Mouse (Mus musculus): ENCODE results near the gene Clasrp. TPM values are rescaled to one million over a fixed set of nuclear protein-coding genes. Genes with fewer than 3 reads are reported as not detected.

Clasrp gene
- total RNA-seq, 1 experiment, result 52.7 TPM

DNA sequence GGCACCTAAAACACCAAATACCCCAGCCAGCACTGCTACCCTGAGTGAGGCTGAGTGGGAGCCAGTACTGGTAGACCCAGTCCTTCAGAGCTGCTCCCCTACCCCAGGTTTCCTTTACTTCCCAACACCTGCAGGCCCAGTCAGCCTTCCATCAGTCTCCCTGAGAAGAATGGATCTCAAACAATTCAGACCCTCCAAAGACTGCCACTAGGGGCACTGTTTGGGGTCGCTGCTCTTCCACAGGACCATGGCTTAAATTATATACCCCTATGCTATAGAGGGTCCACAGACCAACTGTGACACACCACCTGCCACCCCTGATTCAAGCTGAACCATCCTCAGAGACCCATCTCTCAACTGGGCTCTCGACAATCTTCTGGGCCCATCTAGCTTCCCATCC lies 45.3 kb downstream of the Clasrp start:
- peak; percentile 51 for DNase-seq (ENCODE audit: low read depth, low spot score)
- no peaks in the 10 kb centered on the region for H3K9me3 ChIP-seq (ENCODE audit: control insufficient read depth, insufficient read depth, low read depth, low read length)
- TF ChIP-seq MAFK (IDR thresholded peaks at IDR 0.05; ENCODE audit: insufficient read depth, low read depth, low read length), result no peak
- TF ChIP-seq ZC3H11A (IDR thresholded peaks at IDR 0.05; ENCODE audit: borderline replicate concordance, low read depth, low read length), result no peak
- TF ChIP-seq CHD2 (IDR thresholded peaks at IDR 0.05; ENCODE audit: low read depth, low read length), result no peak
- TF ChIP-seq ZNF384 (IDR thresholded peaks at IDR 0.05; ENCODE audit: low read depth, low read length), result no peak
- no peak for TF ChIP-seq HCFC1 (IDR thresholded peaks at IDR 0.05; ENCODE audit: borderline replicate concordance, insufficient read depth, low read length)
- no peak overlapping the region for H3K9ac ChIP-seq (ENCODE audit: insufficient read depth, low read depth, low read length, poor library complexity, severe bottlenecking)
- no peak overlapping the region for H3K27ac ChIP-seq (ENCODE audit: insufficient read depth, low read depth, low read length, poor library complexity, severe bottlenecking)
- in situ Hi-C loops (cut with MboI; ENCODE audit: low sequenced_read_pairs in 2 of 2, unreplicated experiment in 2 of 2), result no loop called here
- peaks cover 16% of the 10 kb centered on the region; the same call in 1 of the 2 replicates for H3K36me3 ChIP-seq (ENCODE audit: control insufficient read depth, insufficient read depth, low read length, poor library complexity, severe bottlenecking)
- H3K4me1 ChIP-seq (ENCODE audit: control insufficient read depth in 2 of 2, insufficient read depth in 2 of 2, low read length in 2 of 2, poor library complexity in 1 of 2), result peaks cover 2 to 8% of the 10 kb centered on the region in 2 experiments; a peak in 1 of 4 replicates
- no peak overlapping the region for H3K4me3 ChIP-seq (ENCODE audit: insufficient read depth in 1 of 2, low read depth in 1 of 2, low read length in 2 of 2, poor library complexity in 1 of 2, severe bottlenecking in 1 of 2)

- H3K9me3 ChIP-seq (ENCODE audit: control insufficient read depth, insufficient read depth, low read depth, low read length), result no peaks in the 10 kb centered on the region
- no peak overlapping the region for H3K9ac ChIP-seq (ENCODE audit: insufficient read depth, low read depth, low read length, poor library complexity, severe bottlenecking)
- DNase-seq (ENCODE audit: low read depth, low spot score), result no peak
- in situ Hi-C loops (cut with MboI; ENCODE audit: low sequenced_read_pairs in 2 of 2, unreplicated experiment in 2 of 2), result no loop called here
- H3K4me1 ChIP-seq (ENCODE audit: control insufficient read depth in 2 of 2, insufficient read depth in 2 of 2, low read length in 2 of 2, poor library complexity in 1 of 2), result peaks cover 2 to 8% of the 10 kb centered on the region in 2 experiments; a peak in 1 of 4 replicates
- H3K4me3 ChIP-seq (ENCODE audit: insufficient read depth in 1 of 2, low read depth in 1 of 2, low read length in 2 of 2, poor library complexity in 1 of 2, severe bottlenecking in 1 of 2), result no peak overlapping the region
- peaks cover 19% of the 10 kb centered on the region; the same call in 1 of the 2 replicates for H3K36me3 ChIP-seq (ENCODE audit: control insufficient read depth, insufficient read depth, low read length, poor library complexity, severe bottlenecking)
- H3K27ac ChIP-seq (ENCODE audit: insufficient read depth, low read depth, low read length, poor library complexity, severe bottlenecking), result no peak overlapping the region
- TF ChIP-seq ZC3H11A (IDR thresholded peaks at IDR 0.05; ENCODE audit: borderline replicate concordance, low read depth, low read length) (no peak), HCFC1 (IDR thresholded peaks at IDR 0.05; ENCODE audit: borderline replicate concordance, insufficient read depth, low read length) (no peak), ZNF384 (IDR thresholded peaks at IDR 0.05; ENCODE audit: low read depth, low read length) (no peak), CHD2 (IDR thresholded peaks at IDR 0.05; ENCODE audit: low read depth, low read length) (no peak), MAFK (IDR thresholded peaks at IDR 0.05; ENCODE audit: insufficient read depth, low read depth, low read length) (no peak)
Observed at GRCm38 (mm10) chr7:19557982-19558900, 46.0 kb downstream of the Clasrp start.

DNA sequence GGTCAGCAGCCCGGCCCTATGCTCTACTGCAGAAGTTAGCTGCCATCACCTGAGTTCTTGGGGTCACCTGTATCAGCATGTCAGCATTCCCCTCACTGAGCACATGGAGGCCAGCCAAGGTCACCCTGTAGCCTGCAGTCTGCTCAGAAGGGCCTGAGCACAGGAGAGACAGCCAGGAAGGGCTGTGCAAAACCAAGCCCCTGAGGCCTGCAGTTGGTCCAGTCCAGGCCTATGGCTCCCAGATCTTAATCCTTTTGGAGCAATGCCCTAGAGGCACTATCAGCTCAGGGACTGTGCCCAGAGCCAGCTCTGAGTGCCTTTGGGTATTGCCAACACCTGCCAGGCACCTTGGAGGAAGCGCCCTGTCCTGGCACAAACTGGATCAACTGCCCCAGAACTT lies 47.2 kb downstream of the Clasrp start:
- Histone ChIP-seq H3K9me3 (ENCODE audit: control insufficient read depth, insufficient read depth, low read depth, low read length) (no peaks in the 10 kb centered on the region), H3K4me1 (ENCODE audit: control insufficient read depth in 2 of 2, insufficient read depth in 2 of 2, low read length in 2 of 2, poor library complexity in 1 of 2) (peaks cover 2 to 4% of the 10 kb centered on the region in 2 experiments; a peak in 1 of 4 replicates), H3K36me3 (ENCODE audit: control insufficient read depth, insufficient read depth, low read length, poor library complexity, severe bottlenecking) (peaks cover 22% of the 10 kb centered on the region; the same call in 1 of the 2 replicates), H3K4me3 (ENCODE audit: insufficient read depth in 1 of 2, low read depth in 1 of 2, low read length in 2 of 2, poor library complexity in 1 of 2, severe bottlenecking in 1 of 2) (no peak overlapping the region), H3K9ac (ENCODE audit: insufficient read depth, low read depth, low read length, poor library complexity, severe bottlenecking) (no peak overlapping the region), H3K27ac (ENCODE audit: insufficient read depth, low read depth, low read length, poor library complexity, severe bottlenecking) (no peak overlapping the region)
- no peak for DNase-seq (ENCODE audit: low read depth, low spot score)
- TF ChIP-seq ZC3H11A (IDR thresholded peaks at IDR 0.05; ENCODE audit: borderline replicate concordance, low read depth, low read length) (no peak), HCFC1 (IDR thresholded peaks at IDR 0.05; ENCODE audit: borderline replicate concordance, insufficient read depth, low read length) (no peak), CHD2 (IDR thresholded peaks at IDR 0.05; ENCODE audit: low read depth, low read length) (no peak), MAFK (IDR thresholded peaks at IDR 0.05; ENCODE audit: insufficient read depth, low read depth, low read length) (no peak), ZNF384 (IDR thresholded peaks at IDR 0.05; ENCODE audit: low read depth, low read length) (no peak)
- in situ Hi-C loops (cut with MboI; ENCODE audit: low sequenced_read_pairs in 2 of 2, unreplicated experiment in 2 of 2), result no loop called here

GRCm38 (mm10) chr7:19554168-19554567 lies 50.1 kb downstream of the Clasrp start:
- peaks cover 24% of the 10 kb centered on the region; the same call in 1 of the 2 replicates for H3K36me3 ChIP-seq (ENCODE audit: control insufficient read depth, insufficient read depth, low read length, poor library complexity, severe bottlenecking)
- DNase-seq (ENCODE audit: low read depth, low spot score), result no peak
- H3K9me3 ChIP-seq (ENCODE audit: control insufficient read depth, insufficient read depth, low read depth, low read length), result no peaks in the 10 kb centered on the region
- no peak overlapping the region for H3K9ac ChIP-seq (ENCODE audit: insufficient read depth, low read depth, low read length, poor library complexity, severe bottlenecking)
- H3K4me1 ChIP-seq (ENCODE audit: control insufficient read depth in 2 of 2, insufficient read depth in 2 of 2, low read length in 2 of 2, poor library complexity in 1 of 2), result peaks cover 2% of the 10 kb centered on the region in 2 experiments; a peak in 1 of 4 replicates
- H3K27ac ChIP-seq (ENCODE audit: insufficient read depth, low read depth, low read length, poor library complexity, severe bottlenecking), result no peak overlapping the region
- no peak overlapping the region for H3K4me3 ChIP-seq (ENCODE audit: insufficient read depth in 1 of 2, low read depth in 1 of 2, low read length in 2 of 2, poor library complexity in 1 of 2, severe bottlenecking in 1 of 2)
- TF ChIP-seq ZC3H11A (IDR thresholded peaks at IDR 0.05; ENCODE audit: borderline replicate concordance, low read depth, low read length) (no peak), CHD2 (IDR thresholded peaks at IDR 0.05; ENCODE audit: low read depth, low read length) (no peak), ZNF384 (IDR thresholded peaks at IDR 0.05; ENCODE audit: low read depth, low read length) (no peak), HCFC1 (IDR thresholded peaks at IDR 0.05; ENCODE audit: borderline replicate concordance, insufficient read depth, low read length) (no peak), MAFK (IDR thresholded peaks at IDR 0.05; ENCODE audit: insufficient read depth, low read depth, low read length) (no peak)
- in situ Hi-C loops (cut with MboI; ENCODE audit: low sequenced_read_pairs in 2 of 2, unreplicated experiment in 2 of 2), result no loop called here

All from ES-E14 (cell line).